Mouse (Mus musculus) intestine, embryonic 16.5 days (tissue): ENCODE measurements around the gene Gria1. TPM values are rescaled to one million over a fixed set of nuclear protein-coding genes. Genes with fewer than 3 reads are reported as not detected.

ENCODE experiments used
- ATAC-seq: fragments of 200-750 bp; cut with Nextera tagmentation; 2 replicates; pipeline ENCODE4 v1.8.0; 2017; ENCODE audit warnings: moderate TSS enrichment, moderate library complexity
- H3K27ac ChIP-seq: fragments of 300-500 bp; sonication (generic); 2 replicates; pipeline ENCODE4 v1.5.1; 2014; ENCODE audit warnings: mild to moderate bottlenecking, low read length
- H3K27me3 ChIP-seq: fragments of 300-500 bp; sonication (generic); replicated peaks from 2 replicates; pipeline ENCODE4 v1.6.1; 2014; ENCODE audit warnings: low read length, control low read depth, mixed read lengths; ENCODE audit not compliant: control insufficient read depth, insufficient read depth
- H3K36me3 ChIP-seq: fragments of 300-500 bp; sonication (generic); 2 replicates; pipeline ENCODE4 v1.6.1; 2014; ENCODE audit warnings: low read length, control low read depth; ENCODE audit not compliant: control insufficient read depth, insufficient read depth
- H3K4me1 ChIP-seq: fragments of 300-500 bp; sonication (generic); 2 replicates; pipeline ENCODE4 v1.6.1; 2014; ENCODE audit warnings: low read length, control low read depth, mixed read lengths; ENCODE audit not compliant: control insufficient read depth, insufficient read depth
- H3K4me2 ChIP-seq: fragments of 300-500 bp; sonication (generic); 2 replicates; pipeline ENCODE4 v1.6.1; 2014; ENCODE audit warnings: low read depth, low read length, control low read depth
- H3K4me3 ChIP-seq: fragments of 300-500 bp; sonication (generic); 2 replicates; pipeline ENCODE4 v1.5.1; 2014; ENCODE audit warnings: mild to moderate bottlenecking, low read length
- H3K9ac ChIP-seq: fragments of 300-500 bp; sonication (generic); 2 replicates; pipeline ENCODE4 v1.6.1; 2014; ENCODE audit warnings: low read depth, low read length
- H3K9me3 ChIP-seq: fragments of 300-500 bp; sonication (generic); 2 replicates; pipeline ENCODE4 v1.6.1; 2016; ENCODE audit warnings: low read length, control low read depth; ENCODE audit not compliant: control insufficient read depth
- WGBS: fragments of 180-500 bp; shearing (Covaris S2); extraction: QIAGEN DNeasy Blood & Tissue Kit; methylation state at CpG from one replicate; pipeline ENCODE4 v1.1.7; 2014; 5-methylcytosine and 5-hydroxymethylcytosine counted together
- polyA plus RNA-seq: library from polyadenylated mRNA; unstranded; fragments of >200 nt; fragmentation: Nextera tagmentation; extraction: Ambion mirVana; gene quantifications from 2 replicates; pipeline ENCODE4 v1.2.1, GENCODE M21; 2015

Gene Gria1
- polyA plus RNA-seq, 1 experiment from 2014 or later, result 0.94 TPM

- no peak overlapping the region for H3K4me2 ChIP-seq
- no peak overlapping the region for H3K27ac ChIP-seq
- ATAC-seq, result no peak
- H3K9me3 ChIP-seq, result no peaks in the 10 kb centered on the region
- no peaks in the 10 kb centered on the region for H3K36me3 ChIP-seq
- 70% methylated on average over 8 of the region's 8 CpGs for WGBS
- no peaks in the 10 kb centered on the region for H3K4me1 ChIP-seq
- H3K9ac ChIP-seq, result no peak overlapping the region
- H3K4me3 ChIP-seq, result no peak overlapping the region
- no peaks in the 10 kb centered on the region for H3K27me3 ChIP-seq
Measured at GRCm38 (mm10) chr11:57222797-57223569, 211.8 kb downstream of the Gria1 start.

- Histone ChIP-seq H3K27me3 (no peaks in the 10 kb centered on the region), H3K36me3 (no peaks in the 10 kb centered on the region), H3K27ac (no peak overlapping the region), H3K4me1 (no peaks in the 10 kb centered on the region), H3K9ac (no peak overlapping the region), H3K4me2 (no peak overlapping the region), H3K9me3 (no peaks in the 10 kb centered on the region), H3K4me3 (no peak overlapping the region)
- no peak for ATAC-seq
- WGBS, result 67% methylated on average over 2 of the region's 2 CpGs
Measured at GRCm38 (mm10) chr11:57235446-57235845, 224.3 kb downstream of the Gria1 start.

GRCm38 (mm10) chr11:57236431-57236830 lies 225.2 kb downstream of the Gria1 start:
- no peak for ATAC-seq
- Histone ChIP-seq H3K9me3 (no peaks in the 10 kb centered on the region), H3K4me3 (no peak overlapping the region), H3K9ac (no peak overlapping the region), H3K27me3 (no peaks in the 10 kb centered on the region), H3K4me2 (no peak overlapping the region), H3K36me3 (no peaks in the 10 kb centered on the region), H3K4me1 (no peaks in the 10 kb centered on the region), H3K27ac (no peak overlapping the region)
- 52% methylated on average over 1 of the region's 1 CpGs for WGBS

GRCm38 (mm10) chr11:57239758-57240157 lies 228.6 kb downstream of the Gria1 start:
- Histone ChIP-seq H3K9me3 (no peaks in the 10 kb centered on the region), H3K4me3 (no peak overlapping the region), H3K4me1 (no peaks in the 10 kb centered on the region), H3K27ac (no peak overlapping the region), H3K36me3 (no peaks in the 10 kb centered on the region), H3K9ac (no peak overlapping the region), H3K27me3 (no peaks in the 10 kb centered on the region), H3K4me2 (no peak overlapping the region)
- ATAC-seq, result no peak
- WGBS, result 18% methylated on average over 3 of the region's 3 CpGs

GRCm38 (mm10) chr11:57243835-57244234 lies 232.6 kb downstream of the Gria1 start:
- Histone ChIP-seq H3K9ac (no peak overlapping the region), H3K27ac (no peak overlapping the region), H3K4me2 (no peak overlapping the region), H3K36me3 (no peaks in the 10 kb centered on the region), H3K9me3 (no peaks in the 10 kb centered on the region), H3K4me3 (no peak overlapping the region), H3K4me1 (no peaks in the 10 kb centered on the region), H3K27me3 (no peaks in the 10 kb centered on the region)
- no peak for ATAC-seq

GRCm38 (mm10) chr11:57244543-57244942 lies 233.4 kb downstream of the Gria1 start:
- no peak overlapping the region for H3K4me2 ChIP-seq
- 63% methylated on average over 6 of the region's 6 CpGs for WGBS

GRCm38 (mm10) chr11:57248870-57249269 lies 237.7 kb downstream of the Gria1 start:
- Histone ChIP-seq H3K27ac (no peak overlapping the region), H3K4me3 (no peak overlapping the region), H3K9ac (no peak overlapping the region), H3K9me3 (no peaks in the 10 kb centered on the region), H3K4me1 (no peaks in the 10 kb centered on the region), H3K36me3 (no peaks in the 10 kb centered on the region), H3K27me3 (no peaks in the 10 kb centered on the region), H3K4me2 (no peak overlapping the region)
- ATAC-seq, result no peak
- WGBS, result 81% methylated on average over 4 of the region's 4 CpGs

More at GRCm38 (mm10) chr11:57244543-57244942, 233.4 kb downstream of the Gria1 start:
- Histone ChIP-seq H3K27ac (no peak overlapping the region), H3K9me3 (no peaks in the 10 kb centered on the region), H3K9ac (no peak overlapping the region), H3K27me3 (no peaks in the 10 kb centered on the region), H3K4me3 (no peak overlapping the region), H3K4me1 (no peaks in the 10 kb centered on the region), H3K36me3 (no peaks in the 10 kb centered on the region)
- ATAC-seq, result no peak

GRCm38 (mm10) chr11:57250129-57250528 lies 238.9 kb downstream of the Gria1 start:
- ATAC-seq, result no peak
- H3K4me1 ChIP-seq, result no peaks in the 10 kb centered on the region
- no peaks in the 10 kb centered on the region for H3K9me3 ChIP-seq
- H3K4me3 ChIP-seq, result no peak overlapping the region
- H3K27me3 ChIP-seq, result no peaks in the 10 kb centered on the region
- H3K9ac ChIP-seq, result no peak overlapping the region
- no peaks in the 10 kb centered on the region for H3K36me3 ChIP-seq
- no peak overlapping the region for H3K4me2 ChIP-seq
- H3K27ac ChIP-seq, result no peak overlapping the region
- 82% methylated on average over 7 of the region's 7 CpGs for WGBS

- H3K27me3 ChIP-seq, result no peaks in the 10 kb centered on the region
- no peak overlapping the region for H3K9ac ChIP-seq
- H3K27ac ChIP-seq, result no peak overlapping the region
- no peak overlapping the region for H3K4me2 ChIP-seq
- no peaks in the 10 kb centered on the region for H3K9me3 ChIP-seq
- 90% methylated on average over 8 of the region's 8 CpGs for WGBS
- no peak for ATAC-seq
- H3K4me3 ChIP-seq, result no peak overlapping the region
- no peaks in the 10 kb centered on the region for H3K36me3 ChIP-seq
- no peaks in the 10 kb centered on the region for H3K4me1 ChIP-seq
Measured at GRCm38 (mm10) chr11:57271687-57272086, 260.5 kb downstream of the Gria1 start.

- no peak overlapping the region for H3K27ac ChIP-seq
- no peaks in the 10 kb centered on the region for H3K27me3 ChIP-seq
- H3K4me1 ChIP-seq, result no peaks in the 10 kb centered on the region
- 95% methylated on average over 4 of the region's 4 CpGs for WGBS
- H3K9me3 ChIP-seq, result no peaks in the 10 kb centered on the region
- no peak overlapping the region for H3K9ac ChIP-seq
- no peaks in the 10 kb centered on the region for H3K36me3 ChIP-seq
- H3K4me2 ChIP-seq, result no peak overlapping the region
- ATAC-seq, result no peak
- H3K4me3 ChIP-seq, result no peak overlapping the region
Measured at GRCm38 (mm10) chr11:57274687-57275086, 263.5 kb downstream of the Gria1 start.
